Mouse (Mus musculus) 3134 (cell line): ENCODE measurements at regions not wholly inside any gene's neighbourhood (a gene's known extent, or its start where the extent isn't known, plus 50 kb on each side); places are given as distances from the start of the nearest gene placed in this dataset.
"Not testable (repeated sequence)": the region's sequence is repeated elsewhere in the genome, so short reads cannot be mapped to it uniquely, and the experiment has no call there.

Source experiments
- DNase-seq: peaks from one replicate; pipeline ENCODE4 v3.0.0-alpha.2; 2011; ENCODE audit warnings: low spot score; ENCODE audit not compliant: insufficient read length; ENCODE audit errors: extremely low read depth

DNA sequence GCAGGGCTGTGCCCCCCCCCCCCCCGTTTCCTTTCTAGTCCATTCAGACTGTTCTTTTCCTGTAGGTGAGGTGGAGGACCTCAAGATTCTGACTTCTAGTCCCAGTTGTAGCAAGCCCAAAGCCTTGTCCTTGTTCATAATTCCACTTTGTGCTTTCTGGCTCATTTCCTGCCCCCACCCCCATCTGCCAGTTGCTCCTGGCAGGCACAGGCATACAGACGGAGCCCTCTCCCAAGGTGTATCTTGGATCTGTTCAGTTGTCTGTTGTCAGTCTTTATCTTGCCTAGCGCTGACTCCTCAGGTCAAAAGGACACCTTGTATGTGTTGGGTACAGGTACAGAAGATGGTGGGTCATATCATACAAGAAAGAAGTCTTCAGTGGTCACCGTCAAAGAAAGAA is 81.9 kb downstream of the Fam43a start:
- no peak for DNase-seq

DNA sequence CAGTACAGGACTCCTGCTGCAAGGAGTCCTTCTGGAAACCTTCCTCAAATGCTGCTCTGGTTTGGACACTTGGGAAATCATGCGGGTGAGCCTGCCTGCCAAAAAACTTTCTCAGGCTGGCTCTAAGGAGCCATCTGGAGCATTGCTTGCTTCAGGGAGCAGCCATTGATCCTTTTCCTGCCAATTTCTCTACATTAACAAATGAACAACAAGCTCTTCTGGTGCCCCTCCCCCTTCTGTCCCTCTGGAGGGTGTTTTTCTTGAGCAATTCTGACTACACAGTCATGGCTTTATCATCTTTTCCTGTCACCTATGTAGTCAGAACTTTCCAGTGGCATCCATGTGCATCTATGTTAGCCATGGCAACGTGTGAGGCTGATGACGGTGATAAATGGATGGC is 84.5 kb downstream of the Fam43a start:
- no peak for DNase-seq

DNA sequence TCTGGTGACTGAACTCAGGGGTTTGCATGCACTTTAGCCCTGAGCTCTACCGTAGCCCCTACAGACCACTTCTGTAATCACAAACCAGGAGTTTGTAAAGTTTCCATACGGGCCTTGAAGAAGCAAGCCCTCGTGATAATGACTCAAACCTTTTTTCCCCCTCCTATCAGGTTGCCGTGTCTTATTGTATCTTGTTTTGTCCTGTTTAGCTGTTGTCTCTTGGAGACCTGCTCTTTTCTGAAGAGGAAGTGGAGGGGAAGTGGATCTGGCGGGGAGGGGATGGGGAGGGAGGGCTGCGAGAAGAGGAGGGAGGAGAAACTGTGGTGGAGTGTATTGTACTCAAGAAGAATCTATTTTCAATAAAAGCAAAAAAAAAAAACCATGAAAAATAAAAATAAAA is 87.0 kb downstream of the Fam43a start:
- DNase-seq = no peak

GRCm38 (mm10) chr16:30687225-30687624 is 87.7 kb downstream of the Fam43a start:
- peak; percentile 38 for DNase-seq

GRCm38 (mm10) chr16:30687682-30688081 is 88.2 kb downstream of the Fam43a start:
- DNase-seq = peak; percentile 69

GRCm38 (mm10) chr16:30690531-30690930 is 91.0 kb downstream of the Fam43a start:
- no peak for DNase-seq

GRCm38 (mm10) chr16:30691964-30692363 is 92.4 kb downstream of the Fam43a start:
- DNase-seq = no peak

- no peak for DNase-seq
Measured at GRCm38 (mm10) chr16:30692541-30693141, 93.1 kb downstream of the Fam43a start.

DNA sequence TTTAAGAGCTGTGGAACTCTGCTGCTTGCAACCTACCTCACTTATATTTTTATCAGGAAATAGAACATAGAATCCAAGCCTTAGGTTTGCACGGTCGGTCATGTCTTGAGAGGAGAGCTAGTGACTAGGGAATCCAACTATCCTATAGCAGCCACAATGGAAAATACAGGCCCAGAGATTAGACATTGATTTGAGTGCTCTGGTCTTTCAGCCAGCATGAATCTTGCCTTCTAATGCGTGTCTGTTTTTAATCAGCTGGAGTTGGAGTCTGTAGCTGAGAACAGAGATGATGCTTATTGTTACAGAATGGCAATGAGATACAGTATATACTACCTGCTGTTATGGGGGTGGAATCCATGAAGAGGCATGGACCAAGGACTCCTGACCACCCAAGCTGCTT is 93.7 kb downstream of the Fam43a start:
- no peak for DNase-seq

GRCm38 (mm10) chr16:30693839-30694527 is 94.5 kb downstream of the Fam43a start:
- DNase-seq = no peak

- no peak for DNase-seq
Measured at GRCm38 (mm10) chr16:30695691-30696090, 96.2 kb downstream of the Fam43a start.

GRCm38 (mm10) chr16:30697209-30697608 is 97.7 kb downstream of the Fam43a start:
- DNase-seq = no peak

DNA sequence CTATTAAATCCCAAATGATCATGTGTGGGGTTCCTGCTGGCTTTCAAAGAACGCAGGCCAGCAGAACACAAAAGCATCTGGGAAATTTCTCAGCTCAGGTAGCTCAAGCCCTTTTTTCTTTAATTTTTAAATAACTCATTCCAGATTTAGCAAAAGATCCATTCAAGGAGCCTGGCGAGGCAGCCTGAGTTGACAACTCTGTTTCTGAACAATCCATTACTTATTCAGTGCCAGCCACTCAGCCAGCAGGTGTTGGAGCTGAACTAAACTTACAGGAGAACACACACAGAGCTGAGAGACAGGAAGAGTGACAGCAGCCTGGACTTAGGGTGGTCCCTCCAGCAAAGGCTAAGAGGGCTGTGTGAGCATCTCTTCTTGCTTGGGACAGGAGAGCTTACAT is 98.3 kb downstream of the Fam43a start:
- no peak for DNase-seq

DNA sequence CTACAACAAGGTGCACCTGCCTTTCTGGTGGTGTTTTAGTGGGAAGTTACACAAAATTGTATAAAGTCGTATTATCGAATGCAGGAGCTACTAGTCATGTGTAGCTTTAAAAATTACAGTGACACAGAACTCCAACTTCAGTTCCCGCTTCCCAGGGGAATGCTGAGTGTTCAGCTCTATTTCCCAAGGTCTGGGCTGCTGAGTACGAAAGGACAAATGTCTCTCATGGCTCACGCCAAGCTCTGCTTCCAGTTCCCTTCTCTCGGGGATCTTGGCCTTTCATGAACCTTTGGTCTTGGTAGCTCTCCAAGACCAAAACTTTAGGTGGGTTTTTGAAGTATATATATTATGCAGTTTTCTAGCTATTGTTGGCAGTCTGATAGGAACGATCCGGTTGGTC is 104.3 kb downstream of the Fam43a start:
- DNase-seq = no peak

GRCm38 (mm10) chr16:30709501-30709900 is 110.0 kb downstream of the Fam43a start:
- DNase-seq = no peak

DNA sequence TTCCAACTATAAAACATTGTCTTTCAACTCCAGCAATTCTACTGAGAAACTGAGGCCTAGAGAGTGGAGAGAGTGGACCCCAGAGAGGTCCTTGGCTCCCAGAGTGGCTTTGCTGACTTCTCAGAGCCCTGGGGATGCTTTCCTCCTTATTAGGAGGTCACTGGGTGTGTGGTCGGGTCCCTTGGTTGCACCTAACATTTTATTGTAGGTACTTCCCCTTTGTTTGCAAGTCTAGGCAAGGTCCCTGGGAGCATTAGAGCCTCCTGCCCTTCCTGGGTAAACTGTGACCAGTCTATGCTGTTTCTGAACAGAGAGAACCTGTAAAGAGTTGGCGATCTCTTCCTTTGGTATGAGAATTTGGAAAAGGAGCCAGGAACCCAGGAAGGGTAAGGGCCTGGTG is 110.5 kb downstream of the Fam43a start:
- no peak for DNase-seq

DNA sequence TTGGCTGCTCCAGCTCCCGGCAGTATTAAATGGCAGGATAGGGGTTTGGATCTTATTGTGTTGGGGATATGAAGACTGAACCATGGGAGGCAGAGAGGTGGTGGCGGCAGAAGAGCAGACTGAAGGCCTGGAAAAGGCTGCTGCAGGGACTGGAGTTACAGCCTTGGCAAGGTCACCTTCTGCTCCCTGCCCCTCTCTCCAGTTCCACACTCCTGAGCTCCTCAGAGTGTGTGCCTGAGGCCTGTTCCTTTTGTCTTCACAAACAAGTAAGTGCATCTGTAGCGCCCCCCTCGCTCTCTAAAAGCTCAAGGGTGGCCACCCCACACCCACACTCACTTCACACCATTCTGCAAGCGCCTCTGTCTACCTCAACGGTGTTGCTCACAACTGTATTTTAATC is 113.0 kb downstream of the Fam43a start:
- no peak for DNase-seq

GRCm38 (mm10) chr16:30717577-30717976 is 118.1 kb downstream of the Fam43a start:
- DNase-seq = not testable (repeated sequence)

DNA sequence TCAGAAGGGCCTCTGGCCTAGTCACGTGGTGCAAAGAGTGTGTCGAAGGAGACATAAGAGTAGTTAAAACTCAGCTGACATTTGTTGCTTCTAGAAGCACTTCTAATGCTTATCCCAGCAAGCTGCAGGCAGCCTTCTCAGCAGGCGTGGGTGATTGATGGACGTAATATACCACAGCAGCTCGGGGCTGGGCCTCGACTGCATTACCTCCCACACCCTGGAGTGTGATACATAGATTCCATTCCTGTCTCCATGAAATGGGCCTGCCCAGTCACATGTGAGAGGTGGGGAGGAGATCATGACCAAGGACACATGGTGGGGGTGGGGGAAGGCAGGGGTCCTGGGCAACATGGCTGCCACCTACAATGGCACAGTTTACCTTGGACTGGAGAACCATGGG is 121.3 kb downstream of the Fam43a start:
- DNase-seq = no peak

DNA sequence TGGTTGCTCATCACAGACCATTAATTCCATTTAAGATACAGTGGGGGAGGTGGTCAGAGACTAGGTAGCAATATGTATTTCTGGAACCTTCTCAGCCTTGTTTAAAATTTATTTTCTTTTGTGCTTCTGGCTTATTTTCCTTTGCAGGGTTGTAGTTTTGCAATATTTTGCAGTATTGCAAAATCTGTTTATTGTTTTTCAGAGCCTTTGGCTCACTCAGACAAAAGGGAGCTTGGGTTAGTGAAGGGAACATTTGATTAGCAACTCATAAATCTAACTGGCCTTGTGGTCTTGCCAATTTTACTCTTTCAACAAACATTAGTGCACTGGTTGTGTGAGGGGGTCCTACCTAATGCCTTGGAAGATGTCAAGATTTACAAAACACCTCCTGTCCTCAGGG is 121.7 kb downstream of the Fam43a start:
- DNase-seq = no peak

DNA sequence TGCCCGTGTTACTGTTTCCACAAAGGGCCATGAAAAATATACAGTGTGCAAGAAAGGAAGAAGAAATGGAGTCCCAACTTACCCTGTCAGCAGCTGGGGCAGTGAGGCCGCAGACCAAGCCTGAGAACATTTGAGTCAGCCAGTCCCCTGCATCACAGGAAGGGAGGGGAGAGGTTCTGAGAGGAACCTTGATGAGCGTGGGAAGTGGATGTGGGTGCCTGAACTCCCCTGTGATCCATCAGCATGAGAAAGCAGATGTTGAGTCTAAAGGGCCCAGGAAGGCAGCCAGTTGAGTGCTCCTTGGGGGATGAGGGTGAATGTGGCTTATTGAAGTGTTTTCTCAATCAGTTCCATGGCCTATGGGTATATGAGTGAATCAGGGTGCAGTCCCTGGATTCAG is 122.8 kb downstream of the Fam43a start:
- no peak for DNase-seq

DNA sequence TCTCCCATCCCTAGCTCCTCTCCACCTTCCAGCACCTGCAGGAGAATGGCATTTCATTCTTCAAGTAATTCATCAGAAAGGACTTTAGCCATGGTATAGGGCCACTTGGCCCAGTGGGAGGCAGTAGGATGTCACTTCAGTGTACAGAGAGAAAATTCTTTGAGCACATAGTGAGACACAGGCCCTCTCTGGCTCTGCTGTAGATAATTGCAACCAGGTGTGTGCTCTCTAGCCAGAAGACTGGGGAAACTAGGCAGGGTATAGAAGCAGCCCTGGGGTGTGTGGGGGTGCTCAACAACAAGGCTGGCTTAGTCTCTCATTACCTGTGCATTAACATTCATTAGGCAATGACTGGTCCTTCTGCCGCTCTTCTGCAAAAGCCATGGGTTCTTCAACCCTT is 125.1 kb downstream of the Fam43a start:
- no peak for DNase-seq
